Mouse (Mus musculus): ENCODE results near the gene 5730596B20Rik.

GRCm38 (mm10) chr6:52200751-52201250 is 23.5 kb downstream of the 5730596B20Rik start:
- TF ChIP-seq TAL1 (IDR thresholded peaks at IDR 0.05; ENCODE audit: low read length) (no peak), GATA1 (IDR thresholded peaks at IDR 0.05; ENCODE audit: low read length) (no peak)

Measured in erythroblast, embryonic 14.5 days (primary cell).